Mouse (Mus musculus) cerebellum, postnatal 10 days (tissue): ENCODE measurements around the gene 1700067K01Rik.
A peak's percentile ranks its signal among the peaks of the same experiment; 100 is the strongest.
"Not testable (repeated sequence)": the region's sequence is repeated elsewhere in the genome, so short reads cannot be mapped to it uniquely, and the experiment has no call there.

Experiments used
- DNase-seq, 2 experiments: peaks; one replicate each; pipeline ENCODE4 v3.0.0; 2021; ENCODE audit warnings: mixed read lengths in 2 of 2

The 1700067K01Rik gene

GRCm38 (mm10) chr8:83983222-83983621 is 18.1 kb upstream of the 1700067K01Rik start:
- not testable (repeated sequence) for DNase-seq

- DNase-seq: no peak
Measured at GRCm38 (mm10) chr8:83989243-83989642, 12.1 kb upstream of the 1700067K01Rik start.

- DNase-seq: no peak
Measured at GRCm38 (mm10) chr8:83990170-83990569, 11.1 kb upstream of the 1700067K01Rik start.

- no peak for DNase-seq
Measured at GRCm38 (mm10) chr8:83992488-83992887, 8.8 kb upstream of the 1700067K01Rik start.

GRCm38 (mm10) chr8:83994030-83994429 is 7.3 kb upstream of the 1700067K01Rik start:
- DNase-seq: no peak

GRCm38 (mm10) chr8:83995973-83996372 is 5.3 kb upstream of the 1700067K01Rik start:
- peak; percentile 39 to 49 for DNase-seq

- DNase-seq: peak; percentile 90 to 95
Measured at GRCm38 (mm10) chr8:83996567-83997505, 4.5 kb upstream of the 1700067K01Rik start.

GRCm38 (mm10) chr8:83997511-83998141 is 3.7 kb upstream of the 1700067K01Rik start, which contains the start of gene Samd1:
TSS of gene Samd1 (plus strand) at chr8:83997672.
- DNase-seq: peak; percentile 72 to 75

GRCm38 (mm10) chr8:83998231-83999056 is 2.9 kb upstream of the 1700067K01Rik start:
- peak; percentile 77 to 80 for DNase-seq

GRCm38 (mm10) chr8:83999057-83999705 is 2.1 kb upstream of the 1700067K01Rik start:
- DNase-seq: peak; percentile 31 to 45

- DNase-seq: no peak
Measured at GRCm38 (mm10) chr8:83999825-84000224, 1.5 kb upstream of the 1700067K01Rik start.

GRCm38 (mm10) chr8:84002957-84003611 is 1.8 kb downstream of the 1700067K01Rik start:
- DNase-seq: peak; percentile 41 to 52

- DNase-seq: no peak
Measured at GRCm38 (mm10) chr8:84003612-84004246, 2.4 kb downstream of the 1700067K01Rik start.

- peak; percentile 95 to 97 for DNase-seq
Measured at GRCm38 (mm10) chr8:84004533-84005201, 3.4 kb downstream of the 1700067K01Rik start.

GRCm38 (mm10) chr8:84005502-84005901 is 4.2 kb downstream of the 1700067K01Rik start:
- DNase-seq: not testable (repeated sequence)

- no peak for DNase-seq
Measured at GRCm38 (mm10) chr8:84008362-84008761, 7.1 kb downstream of the 1700067K01Rik start.

GRCm38 (mm10) chr8:84009876-84010275 is 8.6 kb downstream of the 1700067K01Rik start:
- peak; percentile 94 to 96 for DNase-seq

- peak; percentile 87 for DNase-seq
Measured at GRCm38 (mm10) chr8:84010625-84011611, 9.6 kb downstream of the 1700067K01Rik start.
